Mouse (Mus musculus) left cerebral cortex, postnatal 14 days (tissue): Measurements from ENCODE around the gene Slc25a48. TPM values are rescaled to one million over a fixed set of nuclear protein-coding genes. Genes with fewer than 3 reads are reported as not detected.

Source experiments
- DNase-seq, 2 experiments: peaks; one replicate each; pipeline ENCODE4 v3.0.0; 2021 to 2022; ENCODE audit warnings: low spot score in 2 of 2, mixed read lengths in 1 of 2
- intact Hi-C: fragments of 180-260 bp; cut with DNase I; formaldehyde crosslinking; loops from one replicate; pipeline ENCODE4 v1.15.1; 2025
- total RNA-seq, 2 experiments: library from RNA; stranded (reverse); gene quantifications; 2 replicates each; pipeline ENCODE4 v1.2.3; 2021

Slc25a48 gene
- total RNA-seq, 2 experiments from 2014 or later = 0.08 to 0.13 TPM

DNA sequence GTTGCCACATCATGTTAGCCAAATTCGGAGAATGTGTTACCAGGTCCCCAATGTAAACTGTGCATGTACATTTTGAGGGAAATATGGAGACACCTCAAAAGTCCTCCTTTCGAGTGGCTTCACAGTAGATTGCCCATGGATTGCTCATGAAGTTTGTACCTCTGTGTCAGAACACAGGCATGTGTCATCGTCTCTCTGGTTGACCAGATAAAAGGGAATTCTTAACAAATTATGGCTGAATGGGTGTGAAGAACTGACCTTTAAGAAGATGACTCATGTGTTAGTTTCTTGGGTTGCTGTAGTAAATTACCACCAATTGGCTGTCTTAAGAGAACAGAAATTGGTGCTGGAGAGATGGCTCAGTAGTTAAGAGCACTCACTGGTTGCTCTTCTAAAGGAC, 6.0 kb downstream of the Slc25a48 start:
- DNase-seq = no peak
- intact Hi-C loops = no loop called here

DNA sequence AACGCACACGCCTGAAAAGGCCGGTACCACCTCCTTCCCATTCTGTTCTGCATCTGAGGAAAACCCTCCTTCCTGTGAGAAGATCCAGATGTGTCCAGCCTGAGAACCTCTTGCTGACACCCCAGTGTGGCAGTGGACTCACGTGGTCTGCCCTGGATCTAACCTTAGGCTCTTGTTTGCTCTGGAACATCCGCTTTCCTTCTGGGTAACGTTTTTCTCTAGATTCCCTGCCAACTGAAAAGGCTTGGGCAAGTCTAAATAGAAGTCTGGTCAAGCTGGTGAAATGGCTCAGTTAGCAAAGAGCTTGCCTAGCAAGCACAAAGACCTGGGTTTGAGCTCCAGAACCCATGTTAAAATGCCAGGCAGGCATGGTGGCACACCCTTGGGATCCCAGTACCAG, 6.8 kb downstream of the Slc25a48 start:
- DNase-seq = no peak
- intact Hi-C loops = no loop called here

DNA sequence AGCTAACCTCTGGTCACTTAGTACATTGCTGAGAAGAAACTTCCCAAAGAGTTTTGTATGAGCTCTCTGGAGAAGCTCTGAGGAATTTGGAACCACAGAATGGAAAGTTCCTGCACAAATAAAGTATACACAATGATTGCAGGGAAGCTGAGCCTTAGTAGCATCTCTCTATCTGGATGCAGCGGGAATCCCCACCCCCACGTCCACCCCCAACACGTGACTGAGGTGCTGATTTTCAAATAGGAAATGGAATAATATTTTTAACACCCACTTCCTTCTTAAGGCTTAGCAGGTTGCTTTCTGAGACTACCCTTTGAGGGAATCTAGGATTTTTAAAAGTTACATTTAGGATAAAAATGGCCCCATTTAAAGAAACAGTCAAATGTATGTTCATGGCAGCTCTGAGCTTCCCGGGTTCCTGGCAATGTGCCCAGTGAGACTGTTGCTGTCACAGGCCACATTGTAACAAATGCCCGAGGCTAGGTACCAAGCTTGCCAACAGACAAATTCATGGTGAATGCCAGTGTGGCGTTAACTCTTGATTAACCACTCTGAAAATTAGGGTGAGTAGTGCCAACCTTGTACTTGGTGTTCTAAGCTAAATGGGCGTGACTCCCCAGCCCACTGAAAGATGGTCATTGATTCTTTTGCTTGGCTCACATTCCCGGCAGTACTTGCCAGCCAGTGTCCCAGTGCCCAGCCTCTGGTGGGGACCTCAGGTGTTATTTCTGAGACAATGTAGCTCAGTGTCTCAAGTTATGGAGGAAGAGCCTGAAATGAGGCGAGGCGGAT, 11.3 kb downstream of the Slc25a48 start:
- intact Hi-C loops = no loop called here
- DNase-seq = peak; percentile 40 to 48

DNA sequence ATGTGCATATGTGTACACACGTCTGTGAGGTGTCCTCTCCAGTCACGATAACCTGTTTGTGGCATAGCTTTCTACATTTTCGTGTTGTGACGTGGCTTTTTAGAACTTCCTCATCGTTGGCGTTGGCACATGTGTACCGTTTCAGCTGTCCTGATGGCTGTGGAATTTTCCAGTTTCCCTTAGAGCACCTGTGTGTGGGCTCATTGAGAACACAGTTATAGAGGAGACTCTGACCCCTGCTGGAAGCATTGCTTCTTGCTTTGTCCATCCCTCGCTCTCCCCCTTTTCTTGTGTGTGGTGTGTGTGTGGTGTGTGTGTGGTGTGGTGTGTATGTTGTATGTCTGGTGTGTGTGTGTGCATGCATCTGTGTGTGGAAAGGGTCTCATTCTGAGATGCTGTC, 11.9 kb downstream of the Slc25a48 start:
- intact Hi-C loops = no loop called here
- no peak for DNase-seq

DNA sequence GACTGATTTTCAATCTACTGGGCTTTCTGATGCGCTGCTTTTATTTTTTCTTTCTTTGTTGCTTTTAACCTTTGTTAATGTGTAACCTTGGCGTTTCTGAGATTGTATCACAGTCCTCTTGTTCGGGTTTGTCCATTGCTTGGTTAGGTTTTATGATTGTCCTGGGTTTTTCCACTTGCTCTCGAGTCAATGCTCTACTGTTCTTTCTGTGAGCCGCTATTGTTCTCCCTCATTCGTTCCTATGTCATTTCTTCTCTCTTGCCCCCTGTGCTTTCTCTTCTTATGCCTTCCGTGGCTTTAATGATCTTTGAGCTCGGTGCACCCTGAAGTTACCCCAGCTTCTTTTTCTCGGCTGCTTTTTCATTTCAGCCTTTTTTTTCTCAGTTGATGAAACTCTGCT, 19.8 kb downstream of the Slc25a48 start:
- DNase-seq = no peak
- intact Hi-C loops = no loop called here

DNA sequence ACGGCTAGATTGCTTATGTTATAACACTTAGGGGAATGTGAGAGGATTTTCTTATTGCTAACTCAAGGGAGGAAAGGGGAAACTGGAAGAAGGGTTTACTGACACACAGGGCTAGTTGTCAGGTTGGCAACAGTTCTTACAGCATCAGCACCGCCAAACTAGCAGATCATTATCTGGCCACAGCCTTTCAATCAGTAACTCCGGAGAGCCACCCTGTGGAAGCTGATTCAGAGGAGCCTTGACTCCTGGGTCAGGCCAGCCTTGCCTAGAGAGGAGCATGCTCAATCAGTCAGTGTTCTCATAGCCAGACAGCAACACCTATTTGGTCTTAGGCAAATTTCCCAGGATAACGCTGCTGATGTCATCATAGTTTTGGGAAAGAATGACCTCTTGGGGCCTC, 23.3 kb downstream of the Slc25a48 start:
- intact Hi-C loops = no loop called here
- no peak for DNase-seq

DNA sequence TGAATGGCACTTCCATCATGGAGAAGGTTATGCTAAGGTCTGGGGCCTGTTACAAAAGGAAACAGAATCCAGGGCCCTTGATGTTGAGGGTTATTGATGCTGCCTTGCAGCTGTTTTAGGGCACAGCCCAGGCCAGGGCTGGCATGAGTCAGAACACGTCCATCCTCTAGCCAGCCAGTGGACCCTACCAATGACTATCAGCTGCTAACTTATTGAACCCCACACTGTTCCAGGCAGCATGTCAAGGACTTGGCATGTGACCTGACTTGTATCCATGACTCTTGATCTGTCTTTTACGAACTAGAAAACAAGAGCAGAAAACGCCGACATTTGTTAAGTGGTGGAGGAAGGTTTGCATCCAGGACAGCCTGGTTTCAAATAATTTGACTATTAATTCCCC, 24.6 kb downstream of the Slc25a48 start:
- no peak for DNase-seq

DNA sequence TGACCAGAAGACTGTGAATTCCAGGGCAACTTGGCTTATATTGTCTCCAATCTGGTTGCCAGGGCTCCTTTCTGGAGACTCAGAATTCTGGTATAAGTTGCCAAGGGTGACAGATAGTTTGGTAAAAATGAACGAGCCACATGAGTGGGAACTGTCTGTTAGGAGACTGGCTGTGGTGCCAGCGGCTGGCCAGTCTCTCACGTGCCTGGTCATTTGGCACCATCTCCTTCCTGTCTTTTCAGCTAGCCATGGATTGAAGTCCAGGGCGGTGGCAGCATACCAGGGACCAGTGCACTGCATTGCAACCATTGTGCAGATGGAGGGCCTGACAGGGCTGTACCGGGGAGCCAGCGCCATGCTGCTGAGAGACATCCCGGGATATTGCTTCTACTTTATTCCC, 25.1 kb downstream of the Slc25a48 start:
- intact Hi-C loops = no loop called here
- DNase-seq = no peak

More for the DNA sequence above, 24.6 kb downstream of the Slc25a48 start:
- intact Hi-C loops = no loop called here

DNA sequence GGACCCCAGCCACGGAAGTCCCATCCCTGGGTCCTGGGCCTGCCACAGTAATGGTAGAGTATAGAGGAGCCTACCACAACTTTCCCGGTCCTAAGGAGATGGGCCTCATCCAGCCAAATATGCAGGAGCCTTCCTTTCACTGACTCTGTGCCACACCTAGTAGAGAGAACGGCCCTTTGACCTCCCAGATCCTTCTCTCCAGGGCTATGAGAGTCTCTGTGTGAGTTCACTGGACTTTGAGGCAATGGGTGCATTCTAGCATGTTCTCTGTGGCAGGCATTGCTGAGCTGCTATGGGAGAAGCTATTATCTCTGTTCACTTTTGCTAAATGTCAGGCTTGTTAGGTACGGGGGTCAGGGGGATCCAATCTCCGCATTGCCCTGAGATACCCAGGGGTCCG, 25.6 kb downstream of the Slc25a48 start:
- intact Hi-C loops = no loop called here
- no peak for DNase-seq

DNA sequence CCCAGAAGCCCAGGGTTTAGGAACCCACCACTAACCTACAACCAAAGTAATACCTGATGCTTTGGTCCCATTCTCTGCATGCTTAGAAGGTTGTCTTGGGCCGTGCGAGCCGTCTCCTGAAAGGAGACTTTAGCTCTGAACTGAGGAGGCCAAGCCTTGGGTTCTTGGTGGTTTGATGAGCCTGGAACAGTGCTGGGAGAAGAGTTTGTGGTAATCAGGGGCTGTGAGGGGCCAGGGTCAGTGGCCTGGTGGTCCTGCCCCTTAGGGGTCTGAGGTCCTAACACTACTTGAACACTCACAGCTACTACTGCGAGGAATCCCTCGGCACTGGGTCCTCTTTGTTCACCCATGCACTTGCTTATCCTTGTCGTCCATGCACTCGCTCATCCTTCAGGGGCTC, 29.6 kb downstream of the Slc25a48 start:
- intact Hi-C loops = no loop called here
- DNase-seq = no peak

DNA sequence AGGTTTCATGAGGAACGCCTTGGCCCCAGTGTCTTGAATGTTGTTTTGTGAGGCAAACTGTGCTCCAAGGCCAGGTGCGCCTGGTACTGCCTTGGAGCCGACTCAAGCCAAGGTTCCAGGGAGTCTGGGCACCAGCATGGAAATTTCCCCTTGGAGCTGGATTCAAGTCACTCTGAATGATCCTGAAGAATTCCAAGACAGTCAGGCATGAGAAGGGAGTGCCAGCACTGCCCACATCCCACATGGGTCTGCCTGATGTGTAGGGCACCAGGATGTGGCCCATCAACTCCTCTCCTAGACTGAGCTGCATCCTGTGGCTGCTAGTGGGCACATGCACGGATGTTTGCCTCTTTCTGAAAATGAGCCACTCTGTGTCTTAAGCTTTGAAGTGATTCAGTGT, 30.4 kb downstream of the Slc25a48 start:
- intact Hi-C loops = no loop called here

DNA sequence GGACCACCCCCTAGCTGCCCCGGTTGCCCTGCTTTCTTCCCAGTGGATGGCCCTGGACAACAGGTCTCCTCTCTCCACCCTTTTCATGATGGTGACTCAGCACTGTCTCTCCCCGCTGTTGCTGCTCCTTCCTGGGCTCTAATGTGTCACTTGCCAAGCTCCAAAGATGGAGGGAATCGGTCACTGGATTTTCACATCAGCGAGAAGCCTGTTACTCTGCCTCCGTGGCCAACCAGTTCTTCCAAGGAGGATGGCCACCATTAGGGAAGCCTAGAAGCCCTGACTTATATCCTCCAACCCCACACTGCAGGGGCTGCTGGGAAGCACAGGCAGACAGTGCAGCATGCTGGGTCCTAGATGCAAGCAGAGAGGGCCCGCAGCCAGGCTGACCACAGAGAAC, 33.1 kb downstream of the Slc25a48 start:
- intact Hi-C loops = loop anchor here (10.0 kb wide), 3 partner anchors 184 to 334 kb away; partner anchors contain the start of gene Gm45623
- no peak for DNase-seq

More for the DNA sequence above, 30.4 kb downstream of the Slc25a48 start:
- no peak for DNase-seq

DNA sequence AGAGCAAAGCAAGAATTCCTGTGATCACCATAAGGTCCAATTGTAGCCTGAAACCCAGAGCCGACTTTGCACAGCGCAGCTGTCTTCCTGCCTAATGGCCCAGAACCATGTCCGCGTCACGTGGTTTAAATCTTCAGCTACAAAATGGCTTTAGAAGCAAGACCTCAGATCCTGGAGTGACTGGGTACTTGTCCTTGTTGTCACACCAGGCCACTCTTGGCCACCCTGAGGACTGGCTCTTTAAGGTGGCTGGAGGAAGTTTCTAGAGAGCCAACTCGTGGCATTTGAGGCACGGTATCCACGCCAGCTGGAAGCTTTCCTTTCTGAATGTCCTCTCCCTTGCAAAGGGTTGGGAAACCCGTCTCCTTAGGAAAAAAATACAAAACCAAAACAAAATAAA, 33.8 kb downstream of the Slc25a48 start:
- intact Hi-C loops = loop anchor here (10.0 kb wide), 3 partner anchors 183 to 333 kb away; partner anchors contain the start of gene Gm45623
- DNase-seq = no peak

DNA sequence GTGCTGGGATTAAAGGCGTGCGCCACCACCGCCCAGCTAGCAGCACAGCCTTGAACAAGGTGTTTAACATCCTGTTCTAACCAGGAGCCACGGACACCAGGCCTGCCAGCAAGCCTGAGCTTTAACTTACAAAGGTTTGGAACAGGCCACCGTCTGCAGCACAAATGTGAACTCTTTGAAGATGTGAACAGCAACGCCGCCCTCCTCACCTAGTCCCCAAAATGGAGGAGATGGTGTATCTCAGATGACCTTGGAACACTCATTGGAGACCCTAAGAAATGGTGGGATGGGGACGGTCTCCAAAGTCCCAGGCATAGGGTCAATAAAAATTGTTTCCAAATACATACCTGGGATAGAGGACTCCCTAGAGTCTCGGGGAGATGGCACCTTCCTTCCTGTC, 34.5 kb downstream of the Slc25a48 start:
- intact Hi-C loops = loop anchor here (10.0 kb wide), 3 partner anchors 182 to 332 kb away; partner anchors contain the start of gene Gm45623

DNA sequence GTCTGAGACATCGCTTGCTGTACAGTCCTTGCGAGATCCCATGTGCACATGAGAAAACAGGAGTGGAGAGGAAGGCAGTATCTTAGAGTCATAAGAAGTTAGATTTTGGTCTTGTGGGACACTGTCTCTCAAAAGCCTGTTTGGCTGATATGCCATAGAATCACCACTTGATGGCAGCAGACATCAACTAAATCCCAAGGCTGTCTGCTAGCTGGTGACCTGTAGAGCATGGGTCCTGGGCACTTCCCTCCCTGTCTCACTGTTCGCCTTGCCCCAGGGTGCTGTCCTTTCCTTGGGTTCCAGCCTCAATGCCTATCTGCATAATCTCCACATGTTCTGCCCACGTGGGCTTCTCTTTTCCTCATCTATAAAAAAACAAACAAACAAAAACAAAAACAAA, 37.2 kb downstream of the Slc25a48 start:
- DNase-seq = peak; percentile 48 to 50
- intact Hi-C loops = loop anchor here (5.0 to 10.0 kb wide), 4 partner anchors 179 to 787 kb away; partner anchors contain the start of gene Gm45623

More for the DNA sequence above, 34.5 kb downstream of the Slc25a48 start:
- DNase-seq = no peak

DNA sequence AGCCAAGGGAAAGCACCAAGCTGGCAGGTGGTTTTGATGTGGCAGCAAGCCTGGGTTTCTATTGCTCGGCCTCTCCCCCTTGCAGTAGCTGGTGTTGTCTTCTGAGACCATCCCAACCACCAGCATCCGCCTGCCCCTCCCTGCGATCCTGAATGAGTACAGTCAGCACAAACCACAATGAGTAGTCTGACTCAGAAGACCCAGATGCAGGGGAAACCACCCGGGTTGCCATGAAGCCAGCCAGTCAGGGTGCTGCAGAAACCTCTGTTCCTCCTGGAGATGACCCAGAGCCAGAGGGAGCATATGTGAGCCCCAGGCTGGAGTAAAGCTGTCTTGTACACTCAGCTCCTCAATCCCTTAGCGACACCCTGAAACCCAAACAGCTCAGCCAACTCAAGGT, 38.6 kb downstream of the Slc25a48 start:
- peak in 1 of 2 experiments; percentile 20 for DNase-seq
- intact Hi-C loops = loop anchor here (5.0 to 10.0 kb wide), 4 partner anchors 178 to 786 kb away; partner anchors contain the start of gene Gm45623

DNA sequence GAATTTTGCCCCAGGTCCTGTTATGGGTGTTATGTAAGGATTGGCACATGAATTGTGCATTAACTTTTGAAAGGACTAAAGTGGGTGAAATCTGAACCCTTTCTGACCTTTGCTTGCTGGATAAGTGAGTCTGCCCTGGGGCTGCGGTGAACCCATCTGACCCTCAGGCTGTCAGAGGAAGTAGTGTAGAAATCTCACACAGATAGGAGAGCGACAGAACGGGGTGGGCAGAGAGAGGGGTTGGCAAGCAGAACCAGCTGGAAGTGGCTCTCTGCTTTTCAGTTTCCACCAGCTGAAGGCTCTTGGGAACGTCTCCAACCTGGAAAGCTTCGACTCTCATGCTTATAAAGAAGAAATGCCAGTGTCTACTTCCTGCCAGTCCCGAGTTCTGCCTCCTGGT, 39.1 kb downstream of the Slc25a48 start:
- peak; percentile 67 to 82 for DNase-seq
- intact Hi-C loops = loop anchor here (5.0 to 10.0 kb wide), 4 partner anchors 178 to 785 kb away; partner anchors contain the start of gene Gm45623

DNA sequence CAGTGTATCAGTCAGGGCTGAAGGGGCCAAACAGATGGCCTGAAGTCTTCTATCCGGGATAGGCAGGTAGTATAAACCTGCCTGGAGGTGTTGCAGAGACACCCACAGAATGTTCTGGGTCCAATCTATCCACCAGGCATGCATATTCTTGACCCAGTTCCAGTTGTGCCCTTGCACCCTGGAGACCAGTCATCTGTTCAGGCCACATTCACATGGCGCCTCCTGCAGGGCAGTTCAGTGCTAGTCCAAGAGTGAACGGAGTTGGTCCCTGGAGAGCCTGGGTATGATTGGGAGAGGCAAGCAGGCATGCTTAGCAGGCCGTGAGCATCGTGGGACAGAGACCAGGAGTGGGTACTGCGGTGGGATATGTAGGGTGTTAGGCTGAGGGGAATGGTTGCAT, 39.9 kb downstream of the Slc25a48 start:
- no peak for DNase-seq
- intact Hi-C loops = loop anchor here (5.0 to 10.0 kb wide), 4 partner anchors 177 to 784 kb away; partner anchors contain the start of gene Gm45623

DNA sequence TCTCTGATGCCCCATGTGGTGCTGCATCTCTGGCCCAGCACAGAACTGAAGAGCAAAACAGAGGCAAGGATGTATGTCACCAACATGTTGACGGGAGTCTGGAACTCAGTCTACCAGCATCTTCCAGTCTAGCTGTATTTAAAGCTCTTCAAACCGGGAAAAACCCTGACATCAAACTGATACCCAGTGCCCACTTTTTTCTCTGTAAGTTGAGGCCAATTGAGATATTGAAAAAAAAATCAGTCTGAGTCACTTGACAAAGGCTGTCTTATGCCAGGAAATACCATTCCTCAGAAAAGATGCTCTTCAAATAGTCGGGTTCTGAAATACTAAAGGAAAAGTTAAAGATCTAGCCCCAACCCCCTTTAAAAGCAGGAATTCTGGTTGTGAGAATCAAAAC, 44.0 kb downstream of the Slc25a48 start, which contains the start of gene Il9:
Il9 (minus strand) TSS at position 101 of the 400 bp plus-strand sequence.
- intact Hi-C loops = no loop called here
- DNase-seq = no peak

DNA sequence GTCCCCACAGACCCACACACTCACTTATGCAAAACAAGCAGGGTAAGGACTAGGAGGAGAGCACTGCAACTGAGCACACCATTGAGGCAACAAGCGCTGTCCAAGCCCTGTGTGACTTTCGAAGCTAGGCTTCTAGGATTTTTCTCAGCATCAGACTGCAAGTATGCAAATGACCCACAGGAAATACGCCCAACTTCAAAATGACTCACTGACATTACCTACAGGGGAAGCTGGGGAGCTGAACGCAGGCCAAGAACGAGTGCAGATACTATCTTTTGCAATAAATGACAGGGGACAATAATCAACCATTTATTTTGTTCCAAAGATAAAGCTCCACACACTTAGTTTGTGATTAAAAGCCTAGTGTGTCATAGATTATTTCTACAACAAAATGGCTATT, 49.9 kb downstream of the Slc25a48 start:
- DNase-seq = no peak
- intact Hi-C loops = no loop called here

DNA sequence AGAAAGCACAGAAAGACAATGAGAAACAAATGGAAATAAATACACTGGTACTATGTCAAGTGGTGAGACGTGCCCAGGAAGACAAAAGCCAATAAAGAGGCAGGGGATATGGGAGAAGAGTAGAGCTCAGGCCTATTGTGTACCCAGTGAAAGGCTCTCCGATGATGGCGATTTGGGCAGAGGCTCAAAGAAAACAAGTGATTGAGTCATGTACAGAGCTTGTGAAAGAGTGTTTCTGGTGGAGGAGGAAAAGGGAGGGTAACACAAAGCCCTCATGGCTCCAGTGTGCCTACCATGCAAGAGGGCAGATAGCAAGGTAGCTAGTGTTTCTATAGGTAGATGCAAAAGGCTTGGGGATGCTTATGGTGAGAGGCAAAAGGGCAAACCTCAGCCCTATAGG, 56.3 kb downstream of the Slc25a48 start:
- intact Hi-C loops = no loop called here
- DNase-seq = no peak
